Mouse (Mus musculus) cerebellum, adult 11 months (tissue): ENCODE measurements around the gene Fads1.
A peak's percentile ranks its signal among the peaks of the same experiment; 100 is the strongest.
"Not testable (repeated sequence)": the region's sequence is repeated elsewhere in the genome, so short reads cannot be mapped to it uniquely, and the experiment has no call there.

ENCODE experiments used
- DNase-seq: peaks from one replicate; pipeline ENCODE4 v3.0.0; 2022

Fads1 gene

DNA sequence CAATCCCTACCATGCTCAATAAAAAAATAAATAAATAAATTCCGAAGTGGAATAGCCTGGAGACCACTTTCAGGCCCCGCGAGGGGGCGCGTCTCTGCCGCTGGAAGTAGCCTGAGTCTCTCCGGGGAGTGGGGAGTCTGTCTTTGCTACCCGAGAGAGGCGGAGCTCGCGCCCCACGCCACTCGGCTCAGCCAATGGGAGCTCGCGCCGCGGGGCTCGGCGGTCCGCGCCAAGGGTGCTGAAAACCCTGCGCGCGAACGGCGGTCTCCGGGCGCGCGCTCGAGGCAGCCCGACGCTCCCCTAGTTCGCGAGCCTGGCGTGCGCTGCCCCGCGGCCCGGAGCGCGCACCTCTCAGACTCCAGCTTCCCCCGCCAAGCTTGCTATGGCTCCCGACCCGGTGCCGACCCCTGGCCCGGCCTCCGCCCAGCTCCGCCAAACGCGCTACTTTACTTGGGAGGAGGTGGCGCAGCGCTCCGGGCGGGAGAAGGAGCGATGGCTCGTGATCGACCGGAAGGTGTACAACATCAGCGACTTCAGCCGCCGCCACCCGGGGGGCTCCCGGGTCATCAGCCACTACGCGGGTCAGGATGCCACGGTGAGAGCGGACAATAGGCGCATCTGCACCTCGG is at the start of gene Fads1:
Fads1 (plus strand) TSS at position 219 of the 629 bp plus-strand sequence.
- peak; percentile 91 for DNase-seq

DNA sequence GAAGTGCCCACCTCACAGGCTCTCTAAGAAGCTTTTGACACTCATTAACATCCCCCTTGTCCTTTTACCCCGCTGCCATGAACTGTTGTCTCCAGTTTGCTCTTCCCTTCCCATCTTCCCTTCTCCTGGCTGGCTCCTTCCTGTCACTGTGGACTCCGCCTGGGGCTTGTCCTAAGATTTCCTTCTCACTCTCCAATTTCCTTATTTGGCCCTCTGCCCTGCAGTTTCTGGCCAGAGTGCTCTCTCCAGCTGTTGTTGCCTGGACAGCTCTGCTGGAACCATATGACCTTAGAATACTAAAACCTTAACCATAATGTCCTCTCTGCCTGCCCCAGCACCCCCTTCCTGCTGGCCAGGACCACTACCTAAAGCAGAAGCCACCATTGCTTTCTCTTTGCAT is 48.0 kb upstream of the Fads1 start:
- DNase-seq: no peak

DNA sequence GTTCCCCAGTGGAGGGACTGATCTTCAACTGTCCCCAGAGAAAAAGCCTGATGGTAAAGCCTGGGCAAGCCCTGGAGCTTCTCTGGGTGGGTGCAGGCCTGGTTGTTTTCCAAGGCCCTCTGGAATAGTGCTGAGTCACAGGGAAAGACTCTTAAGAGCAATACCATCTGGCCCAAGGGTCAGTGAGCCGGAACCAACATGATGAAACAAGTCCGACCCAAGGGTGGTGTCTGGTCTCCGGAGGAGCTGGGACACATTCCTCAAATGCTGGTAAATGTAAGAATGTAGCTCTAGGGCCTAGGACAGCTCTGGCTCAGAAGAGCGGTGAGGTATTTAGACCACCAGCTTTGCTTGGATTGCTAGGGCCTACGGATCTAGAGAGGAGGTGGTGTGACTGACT is 45.3 kb upstream of the Fads1 start:
- DNase-seq: no peak

DNA sequence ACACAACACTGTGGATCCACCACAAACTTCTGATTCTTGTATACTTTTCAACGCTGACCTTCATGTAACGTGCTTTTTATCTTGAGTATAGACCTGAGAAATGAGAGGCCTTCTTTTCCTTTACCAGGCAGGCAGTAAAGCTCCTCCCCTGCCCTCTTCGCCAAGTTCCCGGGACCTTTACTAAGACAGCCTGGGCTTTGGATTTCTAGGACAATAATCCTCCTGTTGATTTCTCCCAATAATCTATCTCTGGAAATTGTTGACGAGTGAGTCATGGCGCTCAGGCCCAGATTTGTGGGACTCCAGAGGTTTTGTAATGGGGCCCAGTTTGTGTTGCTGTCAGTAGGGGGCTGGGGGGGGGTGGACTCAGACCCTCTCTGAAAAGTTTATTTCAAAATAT is 43.0 kb upstream of the Fads1 start:
- no peak for DNase-seq

DNA sequence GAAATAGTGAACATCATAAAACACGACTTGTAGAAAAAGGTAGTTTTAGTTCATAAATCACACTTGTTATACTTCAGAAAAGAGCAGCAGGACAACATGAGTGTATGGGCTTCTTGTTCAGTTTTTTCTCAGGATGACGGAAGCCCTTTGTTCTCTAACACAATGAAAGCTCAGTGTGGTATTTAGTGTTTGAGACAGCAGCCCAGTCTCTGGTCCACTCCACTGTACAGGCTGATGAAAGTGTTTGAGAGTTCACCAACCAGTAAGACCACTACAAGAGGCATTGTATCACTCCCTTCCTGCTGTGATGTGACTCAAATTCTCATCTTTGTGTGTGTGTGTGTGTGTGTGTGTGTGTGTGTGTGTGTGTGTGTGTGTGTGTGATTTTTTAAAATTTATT is 39.0 kb upstream of the Fads1 start:
- no peak for DNase-seq

DNA sequence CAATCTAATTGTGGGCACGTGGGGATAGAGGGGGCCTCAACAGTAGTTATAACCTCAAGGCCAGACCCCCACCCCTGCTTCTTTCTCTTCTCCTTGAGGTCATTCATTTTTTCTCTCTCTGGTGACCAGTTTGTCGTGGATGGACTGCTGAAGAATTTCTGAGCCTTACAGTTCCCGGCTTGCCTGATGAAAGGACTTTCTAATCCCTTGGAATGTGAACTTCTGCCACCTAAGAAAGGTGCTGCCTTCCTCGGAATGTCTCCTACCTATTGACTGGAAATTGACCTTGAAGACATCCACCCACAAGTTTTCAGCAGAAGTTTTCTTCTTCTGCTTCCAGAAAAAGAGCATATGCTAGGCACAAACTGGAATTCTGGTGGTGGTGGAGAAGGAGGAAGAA is 38.2 kb upstream of the Fads1 start:
- DNase-seq: no peak

DNA sequence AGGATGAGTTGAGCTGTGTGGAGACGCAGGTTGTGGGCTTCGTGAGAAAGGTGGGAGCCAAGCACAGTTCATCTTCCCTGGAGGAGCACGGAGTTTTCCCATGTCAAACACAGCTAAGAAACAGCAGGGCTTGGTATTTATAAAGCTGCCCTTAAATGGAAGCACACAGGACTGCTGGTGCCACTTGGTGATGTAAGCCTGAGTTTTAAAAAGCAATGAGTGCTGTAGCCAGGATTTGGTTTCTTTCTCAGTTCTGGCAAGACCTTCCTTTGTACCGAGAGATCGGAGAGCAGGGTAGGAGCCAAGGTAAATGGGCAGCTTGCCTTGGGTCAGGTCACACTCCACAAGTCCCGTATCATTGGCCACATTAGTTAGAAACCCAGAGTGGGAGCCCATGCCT is 34.1 kb upstream of the Fads1 start:
- no peak for DNase-seq

DNA sequence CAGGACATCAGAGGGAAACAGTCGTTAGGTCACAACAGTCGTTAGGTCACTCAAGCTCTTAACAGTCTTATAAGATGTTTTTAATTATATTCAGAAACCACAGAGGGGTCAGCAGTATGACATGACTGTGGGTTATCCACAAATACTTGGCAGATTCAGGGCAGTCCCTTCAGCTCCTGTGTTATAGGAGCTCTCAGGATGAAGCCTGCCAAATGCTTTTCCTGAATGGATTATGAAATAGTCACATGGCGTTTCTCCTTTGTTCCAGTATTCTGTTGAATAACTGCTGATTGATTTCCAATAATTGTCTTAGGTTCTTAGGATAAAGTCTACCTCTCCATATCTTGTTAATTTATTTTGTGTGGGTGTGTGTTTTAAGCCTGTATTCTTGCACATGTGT is 33.5 kb upstream of the Fads1 start:
- no peak for DNase-seq

DNA sequence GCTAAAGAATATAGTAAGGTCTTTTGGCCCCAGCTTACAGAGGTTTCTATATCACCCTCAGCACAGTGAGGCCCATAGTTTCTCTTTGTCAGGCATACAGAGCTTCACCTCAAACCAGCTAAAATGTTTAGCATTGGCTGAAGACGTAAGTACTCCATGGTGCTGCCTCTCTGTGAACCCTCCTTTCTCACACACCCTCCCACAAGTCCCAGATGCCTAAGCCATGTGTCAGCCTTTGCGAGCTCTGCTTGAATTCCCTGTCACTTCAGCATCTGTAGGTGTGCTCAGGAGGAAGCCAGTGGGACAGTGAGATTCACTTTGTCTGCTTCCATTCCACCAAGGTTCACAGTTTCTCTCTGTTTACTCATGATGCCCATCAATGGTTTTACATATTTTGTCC is 25.0 kb upstream of the Fads1 start:
- DNase-seq: no peak

DNA sequence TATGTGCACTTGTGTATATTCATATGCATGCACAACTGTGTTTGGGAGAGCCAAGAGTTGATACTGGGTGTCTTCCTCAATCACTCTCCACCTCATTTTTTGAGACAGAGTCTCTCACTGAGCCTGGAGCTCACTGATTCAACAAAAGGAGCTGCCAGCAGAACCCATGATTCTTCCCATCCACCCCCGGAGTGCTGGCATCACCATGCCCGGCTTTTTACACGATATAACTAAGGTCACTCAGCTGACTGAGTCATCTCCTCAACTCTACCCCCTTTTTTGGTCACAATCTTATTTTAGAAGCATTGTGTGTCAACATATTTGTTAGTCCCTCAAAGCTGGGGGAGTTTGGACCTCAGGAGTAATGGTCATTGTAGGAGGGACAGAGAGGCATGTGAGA is 18.8 kb upstream of the Fads1 start:
- DNase-seq: no peak

DNA sequence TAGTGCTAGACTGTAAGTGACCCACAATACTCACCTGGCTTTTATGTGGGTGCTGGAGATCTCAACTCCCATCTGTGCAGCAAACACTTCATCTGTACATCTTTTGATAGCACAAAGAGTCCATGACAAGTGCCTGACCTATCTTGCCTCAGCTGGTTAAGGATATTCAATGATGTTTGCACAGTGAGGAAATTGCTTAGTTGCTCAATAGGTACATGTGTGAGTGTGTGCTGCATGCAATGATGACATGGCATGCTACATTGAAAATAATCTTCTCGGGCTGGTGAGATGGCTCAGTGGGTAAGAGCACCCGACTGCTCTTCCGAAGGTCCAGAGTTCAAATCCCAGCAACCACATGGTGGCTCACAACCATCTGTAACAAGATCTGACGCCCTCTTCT is 16.8 kb upstream of the Fads1 start:
- not testable (repeated sequence) for DNase-seq

DNA sequence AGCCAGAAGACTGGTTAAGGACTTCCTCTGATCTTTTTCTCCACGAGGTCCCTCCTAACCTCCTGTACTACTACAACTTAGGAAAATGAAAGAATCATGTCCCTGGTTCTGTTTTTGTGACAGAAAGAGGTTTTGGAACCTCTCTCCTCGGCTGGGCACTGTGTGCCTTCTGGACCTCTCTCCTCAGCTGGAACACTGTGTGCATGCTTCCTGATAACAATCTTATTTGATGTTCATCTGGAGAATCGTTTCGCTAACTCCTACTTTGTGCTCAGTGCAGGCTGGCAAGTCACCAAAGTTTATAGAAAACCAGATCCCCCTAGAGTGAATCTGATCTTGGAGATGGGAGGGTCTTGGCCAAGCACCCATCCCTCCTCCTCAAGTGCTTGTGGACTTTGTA is 15.6 kb upstream of the Fads1 start:
- no peak for DNase-seq

DNA sequence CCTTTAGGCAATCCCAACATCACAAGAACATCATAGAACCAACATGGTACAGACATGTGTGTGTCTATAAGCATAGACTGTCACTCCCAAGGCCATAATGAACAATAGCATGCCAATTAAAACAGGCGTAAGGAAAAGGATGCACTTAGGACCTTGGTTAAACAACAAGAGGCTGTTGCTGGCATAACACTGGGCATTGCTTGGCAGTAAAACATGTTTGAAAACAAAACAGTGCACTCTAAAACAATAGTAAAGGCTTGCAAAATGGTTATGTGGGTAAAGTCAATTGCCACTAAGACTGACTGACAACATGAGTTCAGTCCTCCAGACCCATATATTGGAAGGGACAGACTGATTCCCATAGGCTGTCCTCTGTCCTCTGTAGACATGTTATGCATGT is 14.7 kb upstream of the Fads1 start:
- no peak for DNase-seq

DNA sequence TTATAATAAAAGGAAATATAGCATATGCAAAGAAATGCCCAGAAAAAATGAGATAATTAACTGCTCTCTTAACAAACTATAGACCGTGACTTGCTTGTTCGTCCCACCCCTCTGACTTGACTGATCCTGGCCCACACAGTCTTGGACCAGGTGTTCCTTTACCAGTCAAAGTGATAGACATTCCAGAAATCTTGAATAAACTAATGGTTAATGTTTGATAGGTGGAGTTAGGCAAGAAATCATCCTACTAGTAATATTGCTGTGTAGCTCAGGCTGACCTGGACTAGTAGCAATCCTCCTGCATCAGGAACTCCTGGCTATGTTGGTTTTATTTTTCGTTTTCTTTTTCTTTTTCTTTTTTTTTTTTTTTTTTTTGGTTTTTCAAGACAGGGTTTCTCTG is 14.2 kb upstream of the Fads1 start:
- DNase-seq: no peak

DNA sequence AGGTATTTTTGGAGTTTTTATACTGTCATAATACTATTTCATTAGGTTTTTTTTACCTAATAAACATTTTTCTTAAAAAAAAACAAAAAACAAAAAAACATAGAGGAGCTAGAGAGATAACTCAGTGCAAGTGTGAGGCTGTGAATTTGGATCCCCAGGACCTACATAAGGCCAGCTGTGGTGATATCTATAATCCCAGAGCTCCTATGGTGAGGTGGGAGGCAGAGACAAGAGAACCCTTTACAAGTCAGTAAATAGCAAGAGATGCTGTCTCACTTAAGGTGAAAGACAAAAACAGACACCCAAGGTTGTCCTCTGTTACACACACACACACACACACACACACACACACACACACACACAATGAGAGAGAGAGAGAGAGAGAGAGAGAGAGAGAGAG is 13.5 kb upstream of the Fads1 start:
- DNase-seq: no peak

DNA sequence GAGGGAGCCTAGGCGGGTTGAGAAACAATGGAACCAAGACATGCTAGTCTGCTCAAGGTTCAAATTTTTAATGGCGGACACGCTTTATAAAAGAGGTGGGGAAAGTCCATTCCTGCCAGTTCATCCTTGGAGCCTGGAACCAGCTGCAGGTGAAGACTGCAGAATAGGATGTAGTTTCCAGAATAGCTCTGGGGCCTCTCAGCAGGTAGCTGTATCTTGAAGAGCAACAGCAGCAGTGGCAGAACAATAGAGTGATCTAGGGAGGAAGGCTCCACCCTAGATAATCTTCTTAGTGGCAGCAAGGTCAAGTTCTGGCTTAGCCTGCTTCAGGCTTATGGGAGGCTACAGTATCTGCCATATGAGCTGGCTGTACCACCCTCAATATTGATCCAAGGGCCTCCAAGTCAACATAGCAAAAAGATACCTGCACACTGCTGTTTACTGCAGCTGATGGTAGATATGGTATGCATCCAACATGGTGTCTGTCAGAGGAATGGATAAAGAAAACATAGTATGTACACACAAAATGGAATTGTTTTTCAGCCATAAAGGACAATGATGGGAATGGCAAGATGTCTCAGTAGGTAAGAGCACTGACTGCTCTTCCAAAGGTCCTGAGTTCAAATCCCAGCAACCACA is 12.9 kb upstream of the Fads1 start:
- DNase-seq: not testable (repeated sequence)

DNA sequence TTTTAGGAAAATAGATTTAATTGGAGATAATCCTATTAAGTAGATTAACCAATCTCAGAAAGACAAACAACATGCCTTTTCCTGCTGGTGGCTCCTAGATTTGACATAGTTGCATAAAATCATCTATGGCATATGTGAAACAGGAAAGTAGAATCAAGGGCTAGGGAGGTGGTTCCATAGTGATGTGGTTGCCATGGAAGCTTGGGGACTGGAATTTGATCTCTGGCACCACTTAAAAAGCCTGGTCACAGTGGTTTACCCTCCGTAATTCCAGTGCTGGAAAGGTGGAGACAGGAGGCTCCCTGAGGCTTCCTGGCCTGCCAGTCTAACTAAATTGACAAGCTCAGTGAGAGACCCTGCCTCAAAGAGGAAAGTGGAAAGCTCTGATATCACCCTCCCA is 12.2 kb upstream of the Fads1 start:
- no peak for DNase-seq

DNA sequence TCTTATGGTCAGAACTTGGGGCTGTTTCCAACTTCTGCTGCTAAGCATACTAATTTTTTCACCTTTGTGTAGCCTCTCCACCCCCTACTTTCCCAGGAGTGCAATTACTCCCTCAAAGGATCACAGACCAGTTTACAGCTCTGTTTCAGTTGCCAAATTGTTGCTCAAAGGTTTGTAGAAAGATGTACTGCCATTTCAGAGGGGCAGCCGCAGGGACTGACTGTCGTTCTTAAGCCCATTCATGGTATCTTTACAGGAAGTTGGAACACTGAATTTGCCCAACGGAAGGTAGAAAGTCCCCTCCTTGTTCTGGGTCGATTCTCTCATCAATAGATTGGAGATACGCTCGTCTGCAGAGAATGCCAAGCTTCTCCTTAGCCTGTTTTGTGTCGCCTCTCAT is 11.3 kb upstream of the Fads1 start:
- DNase-seq: no peak

DNA sequence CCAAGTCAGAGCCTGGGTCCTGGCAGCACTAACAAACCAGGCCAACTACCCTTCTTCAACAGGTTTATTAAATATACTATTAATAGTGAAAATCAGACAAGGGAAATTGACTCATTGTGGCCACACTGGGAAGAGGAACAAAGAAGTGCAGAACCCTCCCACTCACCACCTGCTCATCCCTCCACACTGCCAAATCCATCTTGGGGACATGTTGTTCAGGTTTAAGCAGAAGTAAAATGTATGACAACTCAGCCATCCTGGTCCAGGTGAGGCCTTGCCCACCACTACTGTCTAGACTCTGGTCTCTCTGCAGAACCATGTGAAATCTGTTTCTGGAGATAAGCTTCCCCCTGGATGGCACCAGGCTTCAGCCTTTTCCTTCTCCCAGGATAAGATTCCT is 10.8 kb upstream of the Fads1 start:
- no peak for DNase-seq

DNA sequence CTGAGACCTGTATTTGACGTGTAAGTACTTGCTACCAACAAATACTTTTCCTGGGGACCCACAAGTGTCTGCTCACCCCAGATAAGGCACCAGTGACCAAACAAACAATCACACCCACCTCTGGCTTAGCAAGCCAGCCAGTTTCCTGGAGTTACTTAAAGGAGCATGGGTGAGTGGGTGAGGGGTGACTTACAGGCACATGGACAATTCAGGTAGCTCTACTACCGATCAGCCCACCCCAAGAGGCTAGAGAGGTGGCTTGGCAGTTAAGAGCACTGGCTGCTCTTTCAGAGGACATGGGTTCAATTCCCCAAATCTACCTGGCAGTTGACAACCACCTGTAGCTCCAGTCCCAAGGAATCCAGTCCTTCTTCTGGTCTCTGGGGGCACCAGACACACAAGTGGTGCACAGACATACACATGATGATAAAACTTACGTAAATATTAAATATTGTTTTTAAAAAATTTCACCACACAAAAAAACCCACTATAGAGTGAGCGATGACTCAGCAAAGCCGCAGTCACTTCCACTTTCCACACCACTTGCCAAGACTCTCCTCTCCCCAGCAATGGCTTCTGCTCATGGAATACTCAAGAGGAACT is 9.5 kb upstream of the Fads1 start:
- DNase-seq: no peak

DNA sequence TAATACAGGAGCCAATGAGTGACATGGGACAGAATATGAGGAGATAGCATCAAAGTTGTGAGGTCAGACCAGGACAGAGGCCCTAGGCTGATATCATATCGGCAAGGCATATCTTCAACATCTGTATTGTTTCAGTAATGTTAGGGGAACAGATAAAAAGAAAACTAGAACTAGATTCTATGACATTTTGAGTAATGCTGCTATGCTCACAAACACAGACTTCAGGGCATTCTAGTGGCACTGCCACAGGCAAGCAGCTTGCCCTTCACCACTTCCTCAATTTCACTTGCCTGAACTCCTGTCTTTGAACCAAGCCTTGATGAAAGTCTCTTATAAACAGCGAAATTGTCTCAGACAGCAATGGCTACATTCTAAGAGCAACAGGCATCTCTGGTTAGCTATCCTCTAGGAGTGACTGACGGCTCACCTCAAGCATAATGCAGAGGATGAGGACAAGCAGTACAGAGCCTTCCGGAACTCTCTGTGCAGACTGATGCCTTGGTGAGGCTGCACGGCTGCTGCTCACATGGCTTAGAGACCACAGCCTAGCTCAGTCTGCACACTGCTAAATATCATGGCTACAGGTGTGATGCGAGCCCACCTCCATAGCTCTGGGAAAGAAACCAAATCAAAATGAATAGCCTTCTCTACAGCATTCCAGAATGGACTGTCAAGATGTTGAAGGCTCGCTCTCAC is 8.7 kb upstream of the Fads1 start:
- no peak for DNase-seq

DNA sequence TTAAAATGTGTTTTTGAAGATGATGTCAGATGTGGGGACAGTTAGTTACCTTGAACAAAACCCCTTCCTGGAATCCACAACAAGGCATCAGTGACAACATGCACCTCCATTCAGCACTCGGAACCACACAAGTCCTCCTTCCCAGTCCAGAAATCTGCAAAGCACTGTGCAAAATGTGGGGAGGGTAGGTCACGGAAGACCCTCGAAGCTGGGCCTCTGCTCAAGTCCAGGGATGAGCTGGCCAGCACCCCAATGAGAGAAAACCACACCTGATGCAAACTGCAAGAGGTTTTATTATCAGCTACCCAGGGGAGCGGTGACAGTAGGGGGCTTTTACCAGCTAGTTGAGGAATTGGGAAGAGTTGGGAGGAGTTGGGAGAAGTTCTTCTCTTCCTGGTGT is 7.7 kb upstream of the Fads1 start:
- DNase-seq: no peak

DNA sequence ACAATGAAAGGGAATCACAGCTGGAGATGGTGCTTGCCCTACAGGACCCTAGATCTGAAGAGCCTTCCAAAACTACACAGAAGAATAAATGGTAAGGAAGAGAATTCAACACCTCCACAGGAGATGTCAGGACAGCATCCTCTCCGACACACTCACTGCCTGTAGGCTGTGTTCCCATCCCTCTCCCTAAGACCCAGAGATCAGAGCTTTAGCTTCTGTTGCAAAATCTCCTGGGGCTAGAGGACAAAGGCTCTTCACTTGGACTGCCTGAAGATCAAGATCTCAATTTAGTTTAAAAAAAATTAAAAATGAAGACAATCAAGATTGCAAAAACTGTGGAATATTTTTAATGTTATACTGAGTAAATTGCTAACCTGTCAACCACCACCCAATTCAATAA is 6.2 kb upstream of the Fads1 start:
- DNase-seq: no peak

DNA sequence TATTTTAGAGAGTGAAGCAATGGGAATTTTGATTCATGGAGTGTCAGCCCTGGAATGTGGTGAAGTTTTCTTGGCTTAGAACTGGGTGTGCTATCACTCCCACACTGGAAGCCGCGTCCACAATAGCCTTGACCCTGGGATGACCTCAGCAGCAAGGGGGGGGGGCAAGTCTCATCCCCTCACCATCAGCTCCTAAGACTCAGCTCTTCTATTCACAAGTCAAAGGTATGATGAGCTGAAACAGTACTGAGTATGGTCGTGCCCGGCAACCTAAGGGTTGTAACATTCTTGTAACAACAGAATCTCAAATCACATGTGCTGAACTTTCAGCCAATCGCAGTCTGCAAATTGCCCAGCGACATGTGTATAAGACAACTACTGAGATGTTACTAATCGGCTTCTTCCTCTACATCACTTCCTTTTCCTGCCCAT is 5.7 kb upstream of the Fads1 start:
- DNase-seq: no peak
